Mouse (Mus musculus) midbrain, embryonic 10.5 days (tissue): ENCODE results near the gene Serpinb2. TPM values are rescaled to one million over a fixed set of nuclear protein-coding genes. Genes with fewer than 3 reads are reported as not detected.

Experiments
- polyA plus RNA-seq: library from polyadenylated mRNA; unstranded; fragments of >200 nt; fragmentation: Nextera tagmentation; extraction: Ambion mirVana; gene quantifications from 2 replicates; pipeline ENCODE4 v1.2.1, GENCODE M21; 2016

Serpinb2 gene
- polyA plus RNA-seq, 1 experiment from 2014 or later: not detected

Other genes with a start within 250 kb of the Serpinb2 start
- not detected in 2 replicates for gene Serpinb3b, start 233.1 kb upstream of the Serpinb2 start, polyA plus RNA-seq
- not detected in 2 replicates for gene Serpinb3c, start 233.1 kb upstream of the Serpinb2 start, polyA plus RNA-seq
- gene Serpinb11, start 150.2 kb upstream of the Serpinb2 start, polyA plus RNA-seq: not detected in 2 replicates
- gene Serpinb7, start 111.8 kb upstream of the Serpinb2 start, polyA plus RNA-seq: not detected in 2 replicates
- gene Serpinb8, start 78.6 kb downstream of the Serpinb2 start, polyA plus RNA-seq: 0.48 TPM in 2 replicates